Mouse (Mus musculus): ENCODE results near the gene Vsig10l. TPM values are rescaled to one million over a fixed set of nuclear protein-coding genes. Genes with fewer than 3 reads are reported as not detected.

Gene Vsig10l
- polyA plus RNA-seq, 1 experiment: 5.7 TPM

GRCm38 (mm10) chr7:43483236-43483635, 20.3 kb downstream of the Vsig10l start:
- Histone ChIP-seq H3K27ac (ENCODE audit: control insufficient read depth, insufficient read depth, low read depth, low read length, poor library complexity) (no peak overlapping the region), H3K4me1 (ENCODE audit: control insufficient read depth, insufficient read depth, low read length) (no peaks in the 10 kb centered on the region), H3K4me3 (replicated peaks; ENCODE audit: control insufficient read depth, low read depth, low read length) (no peak overlapping the region)
- TF ChIP-seq POLR2A (IDR thresholded peaks at IDR 0.05; ENCODE audit: borderline replicate concordance, control insufficient read depth, low read depth, low read length) (no peak), CTCF (IDR thresholded peaks at IDR 0.05; ENCODE audit: control insufficient read depth, insufficient read depth, low read length) (no peak)
- WGBS: 14% methylated on average over 10 of the region's 10 CpGs

- H3K27ac ChIP-seq (ENCODE audit: control insufficient read depth, insufficient read depth, low read depth, low read length, poor library complexity): no peak overlapping the region
Observed at GRCm38 (mm10) chr7:43488646-43489045, 25.7 kb downstream of the Vsig10l start.

GRCm38 (mm10) chr7:43489631-43490125, 26.7 kb downstream of the Vsig10l start, which contains the start of gene Iglon5:
Gene Iglon5 (minus strand): TSS chr7:43490075.
- 3% methylated on average over 21 of the region's 41 CpGs for WGBS
- no peaks in the 10 kb centered on the region; the same call in 1 of the 2 replicates for H3K4me1 ChIP-seq (ENCODE audit: control insufficient read depth, insufficient read depth, low read length)
- TF ChIP-seq CTCF (IDR thresholded peaks at IDR 0.05; ENCODE audit: control insufficient read depth, insufficient read depth, low read length) (no peak), POLR2A (IDR thresholded peaks at IDR 0.05; ENCODE audit: borderline replicate concordance, control insufficient read depth, low read depth, low read length) (no peak)
- no peak within 1 kb of the TSS for H3K27ac ChIP-seq (ENCODE audit: control insufficient read depth, insufficient read depth, low read depth, low read length, poor library complexity)
- H3K4me3 ChIP-seq (replicated peaks; ENCODE audit: control insufficient read depth, low read depth, low read length): no peak within 1 kb of the TSS

More at GRCm38 (mm10) chr7:43488646-43489045, 25.7 kb downstream of the Vsig10l start:
- H3K4me1 ChIP-seq (ENCODE audit: control insufficient read depth, insufficient read depth, low read length): no peaks in the 10 kb centered on the region; the same call in 1 of the 2 replicates
- H3K4me3 ChIP-seq (replicated peaks; ENCODE audit: control insufficient read depth, low read depth, low read length): no peak overlapping the region
- TF ChIP-seq CTCF (IDR thresholded peaks at IDR 0.05; ENCODE audit: control insufficient read depth, insufficient read depth, low read length): no peak
- no peak for TF ChIP-seq POLR2A (IDR thresholded peaks at IDR 0.05; ENCODE audit: borderline replicate concordance, control insufficient read depth, low read depth, low read length)
- WGBS: 40% methylated on average over 5 of the region's 5 CpGs

- 3% methylated on average over 12 of the region's 13 CpGs for WGBS
- H3K4me3 ChIP-seq (replicated peaks; ENCODE audit: control insufficient read depth, low read depth, low read length): no peak overlapping the region
Observed at GRCm38 (mm10) chr7:43490182-43490584, 27.2 kb downstream of the Vsig10l start.

GRCm38 (mm10) chr7:43490861-43491260, 27.9 kb downstream of the Vsig10l start:
- Histone ChIP-seq H3K4me3 (replicated peaks; ENCODE audit: control insufficient read depth, low read depth, low read length) (no peak overlapping the region), H3K4me1 (ENCODE audit: control insufficient read depth, insufficient read depth, low read length) (no peaks in the 10 kb centered on the region; the same call in 1 of the 2 replicates), H3K27ac (ENCODE audit: control insufficient read depth, insufficient read depth, low read depth, low read length, poor library complexity) (no peak overlapping the region)
- WGBS: 59% methylated on average over 9 of the region's 9 CpGs
- no peak for TF ChIP-seq CTCF (IDR thresholded peaks at IDR 0.05; ENCODE audit: control insufficient read depth, insufficient read depth, low read length)
- TF ChIP-seq POLR2A (IDR thresholded peaks at IDR 0.05; ENCODE audit: borderline replicate concordance, control insufficient read depth, low read depth, low read length): no peak

More at GRCm38 (mm10) chr7:43490182-43490584, 27.2 kb downstream of the Vsig10l start:
- H3K4me1 ChIP-seq (ENCODE audit: control insufficient read depth, insufficient read depth, low read length): no peaks in the 10 kb centered on the region; the same call in 1 of the 2 replicates
- H3K27ac ChIP-seq (ENCODE audit: control insufficient read depth, insufficient read depth, low read depth, low read length, poor library complexity): no peak overlapping the region
- TF ChIP-seq CTCF (IDR thresholded peaks at IDR 0.05; ENCODE audit: control insufficient read depth, insufficient read depth, low read length) (no peak), POLR2A (IDR thresholded peaks at IDR 0.05; ENCODE audit: borderline replicate concordance, control insufficient read depth, low read depth, low read length) (no peak)

GRCm38 (mm10) chr7:43495343-43496021, 32.5 kb downstream of the Vsig10l start:
- Histone ChIP-seq H3K4me3 (replicated peaks; ENCODE audit: control insufficient read depth, low read depth, low read length) (no peak overlapping the region), H3K4me1 (ENCODE audit: control insufficient read depth, insufficient read depth, low read length) (no peaks in the 10 kb centered on the region), H3K27ac (ENCODE audit: control insufficient read depth, insufficient read depth, low read depth, low read length, poor library complexity) (no peak overlapping the region)
- 19% methylated on average over 21 of the region's 21 CpGs for WGBS
- TF ChIP-seq POLR2A (IDR thresholded peaks at IDR 0.05; ENCODE audit: borderline replicate concordance, control insufficient read depth, low read depth, low read length) (no peak), CTCF (IDR thresholded peaks at IDR 0.05; ENCODE audit: control insufficient read depth, insufficient read depth, low read length) (peak; percentile 51)

GRCm38 (mm10) chr7:43511707-43512478, 48.9 kb downstream of the Vsig10l start:
- 29% methylated on average over 4 of the region's 4 CpGs for WGBS
- H3K27ac ChIP-seq (ENCODE audit: control insufficient read depth, insufficient read depth, low read depth, low read length, poor library complexity): no peak overlapping the region
- H3K4me3 ChIP-seq (replicated peaks; ENCODE audit: control insufficient read depth, low read depth, low read length): no peak overlapping the region
- no peaks in the 10 kb centered on the region for H3K4me1 ChIP-seq (ENCODE audit: control insufficient read depth, insufficient read depth, low read length)
- TF ChIP-seq CTCF (IDR thresholded peaks at IDR 0.05; ENCODE audit: control insufficient read depth, insufficient read depth, low read length) (no peak), POLR2A (IDR thresholded peaks at IDR 0.05; ENCODE audit: borderline replicate concordance, control insufficient read depth, low read depth, low read length) (no peak)

GRCm38 (mm10) chr7:43512519-43512918, 49.6 kb downstream of the Vsig10l start:
- WGBS: 76% methylated on average over 4 of the region's 4 CpGs
- H3K27ac ChIP-seq (ENCODE audit: control insufficient read depth, insufficient read depth, low read depth, low read length, poor library complexity): no peak overlapping the region
- no peaks in the 10 kb centered on the region for H3K4me1 ChIP-seq (ENCODE audit: control insufficient read depth, insufficient read depth, low read length)
- TF ChIP-seq CTCF (IDR thresholded peaks at IDR 0.05; ENCODE audit: control insufficient read depth, insufficient read depth, low read length): no peak
- TF ChIP-seq POLR2A (IDR thresholded peaks at IDR 0.05; ENCODE audit: borderline replicate concordance, control insufficient read depth, low read depth, low read length): no peak
- H3K4me3 ChIP-seq (replicated peaks; ENCODE audit: control insufficient read depth, low read depth, low read length): no peak overlapping the region
